Mouse (Mus musculus): ENCODE results near the gene Med17. TPM values are rescaled to one million over a fixed set of nuclear protein-coding genes. Genes with fewer than 3 reads are reported as not detected.

The Med17 gene
- polyA plus RNA-seq, 1 experiment from 2014 or later, result 23.2 TPM

- Histone ChIP-seq H3K27me3 (replicated peaks; ENCODE audit: insufficient read depth, low read length) (no peaks in the 10 kb centered on the region), H3K9me3 (ENCODE audit: low read length) (no peaks in the 10 kb centered on the region), H3K4me3 (ENCODE audit: low read depth, low read length) (peak overlapping the region; percentile 85), H3K27ac (ENCODE audit: low read length) (peak overlapping the region; percentile 91), H3K36me3 (ENCODE audit: insufficient read depth, low read length) (peaks cover 5% of the 10 kb centered on the region), H3K4me1 (ENCODE audit: insufficient read depth, low read depth, low read length) (peaks cover 8% of the 10 kb centered on the region; the same call in 1 of the 2 replicates), H3K9ac (replicated peaks; ENCODE audit: low read depth) (peak overlapping the region; percentile 95), H3K4me2 (replicated peaks; ENCODE audit: low read depth, low read length) (peak overlapping the region; percentile 80)
- no peak; the same call in 1 of the 2 replicates for ATAC-seq
- TF ChIP-seq CTCF (IDR thresholded peaks at IDR 0.05) (no peak), EP300 (IDR thresholded peaks at IDR 0.05) (no peak)
- 9% methylated on average over 19 of the region's 19 CpGs for WGBS
- no peak for DNase-seq (ENCODE audit: low spot score)
These were observed 537 bp downstream of the Med17 start for GRCm38 (mm10) chr9:15279139-15279648.

- ATAC-seq (no peak), DNase-seq (ENCODE audit: low spot score) (no peak)
- H3K9me3 ChIP-seq (ENCODE audit: low read length), result no peaks in the 10 kb centered on the region
- no peak overlapping the region for H3K4me2 ChIP-seq (replicated peaks; ENCODE audit: low read depth, low read length)
- H3K4me3 ChIP-seq (ENCODE audit: low read depth, low read length), result no peak overlapping the region
- H3K36me3 ChIP-seq (ENCODE audit: insufficient read depth, low read length), result peaks cover 5% of the 10 kb centered on the region
- peaks cover 8% of the 10 kb centered on the region; the same call in 1 of the 2 replicates for H3K4me1 ChIP-seq (ENCODE audit: insufficient read depth, low read depth, low read length)
- TF ChIP-seq CTCF (IDR thresholded peaks at IDR 0.05), result no peak
- TF ChIP-seq EP300 (IDR thresholded peaks at IDR 0.05), result no peak
- H3K9ac ChIP-seq (replicated peaks; ENCODE audit: low read depth), result no peak overlapping the region
- H3K27ac ChIP-seq (ENCODE audit: low read length), result no peak overlapping the region
- H3K27me3 ChIP-seq (replicated peaks; ENCODE audit: insufficient read depth, low read length), result no peaks in the 10 kb centered on the region
- WGBS, result 91% methylated on average over 3 of the region's 3 CpGs
These were observed 1.4 kb downstream of the Med17 start for GRCm38 (mm10) chr9:15278343-15278742.

GRCm38 (mm10) chr9:15276855-15277254, 2.9 kb downstream of the Med17 start:
- WGBS, result 93% methylated on average over 4 of the region's 4 CpGs
- no peak overlapping the region for H3K4me2 ChIP-seq (replicated peaks; ENCODE audit: low read depth, low read length)
- H3K4me3 ChIP-seq (ENCODE audit: low read depth, low read length), result no peak overlapping the region

GRCm38 (mm10) chr9:15273981-15274380, 5.8 kb downstream of the Med17 start:
- H3K4me3 ChIP-seq (ENCODE audit: low read depth, low read length), result no peak overlapping the region
- peaks cover 40% of the 10 kb centered on the region for H3K36me3 ChIP-seq (ENCODE audit: insufficient read depth, low read length)
- no peaks in the 10 kb centered on the region; the same call in 1 of the 2 replicates for H3K4me1 ChIP-seq (ENCODE audit: insufficient read depth, low read depth, low read length)
- no peak overlapping the region for H3K27ac ChIP-seq (ENCODE audit: low read length)
- DNase-seq (ENCODE audit: low spot score), result no peak
- no peak overlapping the region for H3K9ac ChIP-seq (replicated peaks; ENCODE audit: low read depth)
- no peaks in the 10 kb centered on the region for H3K27me3 ChIP-seq (replicated peaks; ENCODE audit: insufficient read depth, low read length)
- 88% methylated on average over 2 of the region's 2 CpGs for WGBS
- TF ChIP-seq CTCF (IDR thresholded peaks at IDR 0.05), result no peak
- no peak for TF ChIP-seq EP300 (IDR thresholded peaks at IDR 0.05)
- no peak for ATAC-seq
- H3K9me3 ChIP-seq (ENCODE audit: low read length), result no peaks in the 10 kb centered on the region
- no peak overlapping the region for H3K4me2 ChIP-seq (replicated peaks; ENCODE audit: low read depth, low read length)

More at GRCm38 (mm10) chr9:15276855-15277254, 2.9 kb downstream of the Med17 start:
- Histone ChIP-seq H3K27me3 (replicated peaks; ENCODE audit: insufficient read depth, low read length) (no peaks in the 10 kb centered on the region), H3K4me1 (ENCODE audit: insufficient read depth, low read depth, low read length) (peaks cover 8% of the 10 kb centered on the region; the same call in 1 of the 2 replicates), H3K9ac (replicated peaks; ENCODE audit: low read depth) (no peak overlapping the region), H3K9me3 (ENCODE audit: low read length) (no peaks in the 10 kb centered on the region), H3K27ac (ENCODE audit: low read length) (no peak overlapping the region), H3K36me3 (ENCODE audit: insufficient read depth, low read length) (peaks cover 18% of the 10 kb centered on the region)
- no peak for ATAC-seq
- DNase-seq (ENCODE audit: low spot score), result no peak
- TF ChIP-seq EP300 (IDR thresholded peaks at IDR 0.05) (no peak), CTCF (IDR thresholded peaks at IDR 0.05) (no peak)

- DNase-seq (ENCODE audit: low spot score) (no peak), ATAC-seq (no peak)
- H3K27ac ChIP-seq (ENCODE audit: low read length), result no peak overlapping the region
- H3K9ac ChIP-seq (replicated peaks; ENCODE audit: low read depth), result no peak overlapping the region
- H3K9me3 ChIP-seq (ENCODE audit: low read length), result no peaks in the 10 kb centered on the region
- no peak overlapping the region for H3K4me2 ChIP-seq (replicated peaks; ENCODE audit: low read depth, low read length)
- H3K36me3 ChIP-seq (ENCODE audit: insufficient read depth, low read length), result peaks cover 54% of the 10 kb centered on the region
- no peaks in the 10 kb centered on the region for H3K4me1 ChIP-seq (ENCODE audit: insufficient read depth, low read depth, low read length)
- WGBS, result 93% methylated on average over 10 of the region's 10 CpGs
- no peaks in the 10 kb centered on the region for H3K27me3 ChIP-seq (replicated peaks; ENCODE audit: insufficient read depth, low read length)
- H3K4me3 ChIP-seq (ENCODE audit: low read depth, low read length), result no peak overlapping the region
- TF ChIP-seq CTCF (IDR thresholded peaks at IDR 0.05) (no peak), EP300 (IDR thresholded peaks at IDR 0.05) (no peak)
These were observed 16.2 kb downstream of the Med17 start for GRCm38 (mm10) chr9:15263487-15263886.

GRCm38 (mm10) chr9:15261980-15262379, 17.8 kb downstream of the Med17 start:
- TF ChIP-seq CTCF (IDR thresholded peaks at IDR 0.05) (no peak), EP300 (IDR thresholded peaks at IDR 0.05) (no peak)
- Histone ChIP-seq H3K36me3 (ENCODE audit: insufficient read depth, low read length) (peaks cover 42% of the 10 kb centered on the region), H3K4me3 (ENCODE audit: low read depth, low read length) (no peak overlapping the region), H3K27ac (ENCODE audit: low read length) (no peak overlapping the region), H3K9ac (replicated peaks; ENCODE audit: low read depth) (no peak overlapping the region), H3K4me2 (replicated peaks; ENCODE audit: low read depth, low read length) (no peak overlapping the region), H3K27me3 (replicated peaks; ENCODE audit: insufficient read depth, low read length) (no peaks in the 10 kb centered on the region), H3K4me1 (ENCODE audit: insufficient read depth, low read depth, low read length) (no peaks in the 10 kb centered on the region), H3K9me3 (ENCODE audit: low read length) (no peaks in the 10 kb centered on the region)
- DNase-seq (ENCODE audit: low spot score) (no peak), ATAC-seq (no peak)
- 83% methylated on average over 8 of the region's 8 CpGs for WGBS
